Mouse (Mus musculus): ENCODE measurements around the gene Chchd3. TPM values are rescaled to one million over a fixed set of nuclear protein-coding genes. Genes with fewer than 3 reads are reported as not detected.

Gene Chchd3
- polyA plus RNA-seq, 1 experiment: not detected

GRCm38 (mm10) chr6:33032543-33032942 is 27.5 kb downstream of the Chchd3 start:
- 100% methylated on average over 1 of the region's 1 CpGs for WGBS
- TF ChIP-seq CTCF (IDR thresholded peaks at IDR 0.05; ENCODE audit: insufficient read depth, low read depth, low read length): no peak
- TF ChIP-seq POLR2A (IDR thresholded peaks at IDR 0.05; ENCODE audit: insufficient read depth, low read depth, low read length): no peak
- Histone ChIP-seq H3K4me3 (ENCODE audit: insufficient read depth, low read depth, low read length) (no peak overlapping the region), H3K27ac (ENCODE audit: insufficient read depth, low read depth, low read length) (no peak overlapping the region), H3K4me1 (ENCODE audit: control insufficient read depth, insufficient read depth, low read length) (no peaks in the 10 kb centered on the region)

DNA sequence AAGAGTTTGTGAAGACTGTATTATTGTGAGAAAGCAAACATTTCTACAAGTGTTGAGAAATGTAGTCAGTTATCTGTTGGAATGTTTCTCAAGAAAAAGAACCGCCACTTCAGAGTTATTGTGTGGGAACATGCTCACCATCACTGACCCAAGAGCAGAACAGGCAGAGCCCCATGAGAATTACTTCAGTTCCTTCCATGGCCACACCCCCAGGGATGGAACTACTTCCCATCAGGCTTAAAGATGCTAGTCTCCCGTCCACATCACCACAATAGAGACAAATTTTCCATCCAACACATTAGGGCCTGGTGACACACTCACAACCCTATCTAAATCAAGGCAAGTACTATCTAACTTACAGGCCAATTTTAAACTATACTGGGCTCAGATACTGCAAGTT is 28.4 kb downstream of the Chchd3 start:
- no peaks in the 10 kb centered on the region for H3K4me1 ChIP-seq (ENCODE audit: control insufficient read depth, insufficient read depth, low read length)
- no peak overlapping the region for H3K27ac ChIP-seq (ENCODE audit: insufficient read depth, low read depth, low read length)
- no peak overlapping the region for H3K4me3 ChIP-seq (ENCODE audit: insufficient read depth, low read depth, low read length)
- WGBS: 89% methylated on average over 2 of the region's 2 CpGs
- TF ChIP-seq POLR2A (IDR thresholded peaks at IDR 0.05; ENCODE audit: insufficient read depth, low read depth, low read length) (no peak), CTCF (IDR thresholded peaks at IDR 0.05; ENCODE audit: insufficient read depth, low read depth, low read length) (no peak)

- WGBS: 97% methylated on average over 6 of the region's 6 CpGs
- TF ChIP-seq CTCF (IDR thresholded peaks at IDR 0.05; ENCODE audit: insufficient read depth, low read depth, low read length) (no peak), POLR2A (IDR thresholded peaks at IDR 0.05; ENCODE audit: insufficient read depth, low read depth, low read length) (no peak)
- Histone ChIP-seq H3K4me1 (ENCODE audit: control insufficient read depth, insufficient read depth, low read length) (no peaks in the 10 kb centered on the region), H3K4me3 (ENCODE audit: insufficient read depth, low read depth, low read length) (no peak overlapping the region), H3K27ac (ENCODE audit: insufficient read depth, low read depth, low read length) (no peak overlapping the region)
Observed at GRCm38 (mm10) chr6:33028296-33028695, 31.8 kb downstream of the Chchd3 start.

- H3K4me3 ChIP-seq (ENCODE audit: insufficient read depth, low read depth, low read length): no peak overlapping the region
- no peak overlapping the region for H3K27ac ChIP-seq (ENCODE audit: insufficient read depth, low read depth, low read length)
- WGBS: 100% methylated on average over 2 of the region's 2 CpGs
- TF ChIP-seq POLR2A (IDR thresholded peaks at IDR 0.05; ENCODE audit: insufficient read depth, low read depth, low read length): no peak
- TF ChIP-seq CTCF (IDR thresholded peaks at IDR 0.05; ENCODE audit: insufficient read depth, low read depth, low read length): no peak
- H3K4me1 ChIP-seq (ENCODE audit: control insufficient read depth, insufficient read depth, low read length): no peaks in the 10 kb centered on the region
Observed at GRCm38 (mm10) chr6:33025041-33025440, 35.0 kb downstream of the Chchd3 start.

DNA sequence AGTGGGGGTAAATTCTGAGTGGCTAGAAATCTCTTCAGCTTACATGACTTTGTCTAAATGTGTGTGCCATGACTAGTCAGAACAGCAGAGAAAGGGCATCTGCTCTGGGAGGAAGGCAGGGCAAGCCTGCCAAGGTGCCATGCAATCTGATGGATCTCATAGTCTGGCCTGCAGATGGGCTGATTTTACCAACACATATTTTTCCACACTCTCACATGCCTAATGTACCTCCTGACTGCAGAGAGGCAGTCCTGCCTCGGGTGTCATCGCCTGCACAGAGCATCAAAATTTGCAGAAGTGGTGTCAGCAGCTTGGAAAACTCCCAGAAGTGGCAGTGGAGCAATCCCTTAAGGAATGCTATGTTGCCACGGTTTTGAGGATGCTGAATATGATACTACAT is 55.5 kb downstream of the Chchd3 start:
- WGBS: 77% methylated on average over 3 of the region's 3 CpGs
- Histone ChIP-seq H3K27ac (ENCODE audit: insufficient read depth, low read depth, low read length) (no peak overlapping the region), H3K4me3 (ENCODE audit: insufficient read depth, low read depth, low read length) (no peak overlapping the region), H3K4me1 (ENCODE audit: control insufficient read depth, insufficient read depth, low read length) (no peaks in the 10 kb centered on the region)
- TF ChIP-seq CTCF (IDR thresholded peaks at IDR 0.05; ENCODE audit: insufficient read depth, low read depth, low read length): no peak
- no peak for TF ChIP-seq POLR2A (IDR thresholded peaks at IDR 0.05; ENCODE audit: insufficient read depth, low read depth, low read length)

GRCm38 (mm10) chr6:33002988-33003387 is 57.1 kb downstream of the Chchd3 start:
- Histone ChIP-seq H3K27ac (ENCODE audit: insufficient read depth, low read depth, low read length) (no peak overlapping the region), H3K4me1 (ENCODE audit: control insufficient read depth, insufficient read depth, low read length) (0 out of 2 replicates have a peak, but pooled peaks cover under 1% of the 10 kb centered on the region), H3K4me3 (ENCODE audit: insufficient read depth, low read depth, low read length) (no peak overlapping the region)
- WGBS: 95% methylated on average over 1 of the region's 1 CpGs
- TF ChIP-seq CTCF (IDR thresholded peaks at IDR 0.05; ENCODE audit: insufficient read depth, low read depth, low read length) (no peak), POLR2A (IDR thresholded peaks at IDR 0.05; ENCODE audit: insufficient read depth, low read depth, low read length) (no peak)

DNA sequence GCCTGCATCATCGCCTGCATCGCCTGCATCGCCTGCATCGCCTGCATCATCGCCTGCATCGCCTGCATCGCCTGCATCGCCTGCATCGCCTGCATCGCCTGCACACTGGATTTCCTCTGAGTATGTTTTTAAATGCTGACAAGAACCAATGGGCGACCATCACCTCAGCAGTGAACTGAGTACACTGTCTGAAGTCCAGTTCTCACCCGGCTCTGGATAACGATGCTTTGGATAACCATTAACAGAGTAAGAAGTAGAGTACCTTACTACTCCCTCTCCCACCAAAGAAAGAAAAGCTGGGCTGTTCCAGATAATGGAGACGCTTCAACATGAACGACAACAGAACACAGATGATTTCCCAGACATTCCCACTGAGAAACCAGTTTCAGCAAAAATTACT is 58.8 kb downstream of the Chchd3 start:
- 88% methylated on average over 15 of the region's 15 CpGs for WGBS
- no peak overlapping the region for H3K27ac ChIP-seq (ENCODE audit: insufficient read depth, low read depth, low read length)
- peaks cover 10% of the 10 kb centered on the region for H3K4me1 ChIP-seq (ENCODE audit: control insufficient read depth, insufficient read depth, low read length)
- no peak for TF ChIP-seq CTCF (IDR thresholded peaks at IDR 0.05; ENCODE audit: insufficient read depth, low read depth, low read length)
- TF ChIP-seq POLR2A (IDR thresholded peaks at IDR 0.05; ENCODE audit: insufficient read depth, low read depth, low read length): no peak
- no peak overlapping the region for H3K4me3 ChIP-seq (ENCODE audit: insufficient read depth, low read depth, low read length)

- H3K27ac ChIP-seq (ENCODE audit: insufficient read depth, low read depth, low read length): peak overlapping the region; percentile 12
- H3K4me3 ChIP-seq (ENCODE audit: insufficient read depth, low read depth, low read length): no peak overlapping the region
- TF ChIP-seq POLR2A (IDR thresholded peaks at IDR 0.05; ENCODE audit: insufficient read depth, low read depth, low read length) (no peak), CTCF (IDR thresholded peaks at IDR 0.05; ENCODE audit: insufficient read depth, low read depth, low read length) (no peak)
- peaks cover 11% of the 10 kb centered on the region for H3K4me1 ChIP-seq (ENCODE audit: control insufficient read depth, insufficient read depth, low read length)
- 59% methylated on average over 1 of the region's 1 CpGs for WGBS
Observed at GRCm38 (mm10) chr6:32996597-32996996, 63.5 kb downstream of the Chchd3 start.

DNA sequence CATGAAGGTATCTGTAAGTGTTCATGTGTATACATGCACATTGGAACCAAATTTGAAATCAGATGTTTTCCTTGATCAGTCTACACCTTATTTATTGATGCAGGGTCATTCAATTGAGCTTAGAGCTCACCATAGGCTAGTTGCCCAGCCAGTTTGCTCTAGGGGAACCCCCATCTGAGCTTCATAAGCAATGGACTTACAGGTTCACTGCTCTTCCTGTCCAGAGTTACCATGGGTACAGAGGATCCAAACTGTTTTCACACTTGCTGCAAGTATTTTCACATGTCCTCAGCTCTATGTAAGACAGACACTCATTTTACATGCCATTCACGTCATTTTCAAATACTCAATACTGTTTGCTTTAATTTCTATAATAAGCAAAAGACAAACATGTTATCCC is 66.2 kb downstream of the Chchd3 start:
- Histone ChIP-seq H3K4me1 (ENCODE audit: control insufficient read depth, insufficient read depth, low read length) (peaks cover 14% of the 10 kb centered on the region), H3K4me3 (ENCODE audit: insufficient read depth, low read depth, low read length) (no peak overlapping the region), H3K27ac (ENCODE audit: insufficient read depth, low read depth, low read length) (no peak overlapping the region)
- WGBS: 84% methylated on average over 1 of the region's 1 CpGs
- TF ChIP-seq POLR2A (IDR thresholded peaks at IDR 0.05; ENCODE audit: insufficient read depth, low read depth, low read length): no peak

DNA sequence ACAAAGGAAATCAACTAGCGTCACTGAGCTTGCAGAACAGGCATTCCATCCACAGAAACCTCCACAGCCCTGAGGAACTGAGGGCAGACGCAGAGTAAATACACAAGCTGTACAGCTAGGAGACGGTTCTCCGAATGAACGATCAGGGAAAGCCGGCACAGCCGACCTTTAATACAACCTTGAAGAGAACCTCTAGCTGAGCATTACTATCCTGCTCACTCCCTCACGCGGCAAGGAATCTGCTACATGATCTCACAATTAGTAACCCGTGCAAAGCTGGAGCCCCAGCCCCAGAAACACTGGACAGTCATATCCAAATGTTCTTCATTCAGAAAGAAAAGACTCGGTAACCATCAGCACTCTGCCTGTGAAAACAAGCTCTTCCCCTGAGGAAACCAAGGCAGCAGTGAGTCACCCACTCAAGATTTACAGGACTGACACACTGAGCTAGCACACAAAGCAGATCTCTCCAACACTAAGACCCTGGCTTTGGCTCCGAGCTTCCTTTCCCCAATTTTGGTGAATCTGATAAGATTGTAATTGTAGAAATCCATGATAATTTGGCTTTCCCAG is 69.9 kb downstream of the Chchd3 start:
- Histone ChIP-seq H3K4me3 (ENCODE audit: insufficient read depth, low read depth, low read length) (no peak overlapping the region), H3K27ac (ENCODE audit: insufficient read depth, low read depth, low read length) (peak overlapping the region; percentile 36; the same call in 1 of the 2 replicates), H3K4me1 (ENCODE audit: control insufficient read depth, insufficient read depth, low read length) (peaks cover 4% of the 10 kb centered on the region)
- TF ChIP-seq CTCF (IDR thresholded peaks at IDR 0.05; ENCODE audit: insufficient read depth, low read depth, low read length): no peak
- no peak for TF ChIP-seq POLR2A (IDR thresholded peaks at IDR 0.05; ENCODE audit: insufficient read depth, low read depth, low read length)
- WGBS: 53% methylated on average over 12 of the region's 12 CpGs
